Mouse (Mus musculus) ES-CJ7 (cell line): ENCODE data around the gene Rwdd2b.
A peak's percentile ranks its signal among the peaks of the same experiment; 100 is the strongest.

ENCODE experiments used
- DNase-seq: peaks from one replicate; pipeline ENCODE4 v3.0.0; 2011; ENCODE audit warnings: low read depth, low spot score

The Rwdd2b gene

DNA sequence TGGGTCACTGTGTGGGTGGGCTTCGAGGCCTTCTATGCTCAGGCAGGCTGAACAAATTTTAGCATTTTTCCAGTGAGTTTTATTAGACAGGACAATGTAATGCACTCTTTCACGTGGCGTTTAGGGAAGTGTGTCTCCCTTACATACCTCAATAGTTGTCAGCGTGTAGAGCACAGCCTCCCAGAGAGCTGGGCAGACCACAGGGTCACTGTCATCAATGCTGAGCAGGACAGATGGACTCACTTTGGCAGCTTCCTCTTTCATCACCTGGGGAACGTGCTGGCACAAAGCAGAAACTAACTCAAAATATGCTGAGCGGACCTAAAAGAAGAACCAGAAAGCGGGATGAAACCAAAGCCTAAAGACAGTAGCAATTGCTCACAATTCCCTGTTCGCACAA lies 19.7 kb downstream of the Rwdd2b start:
- no peak for DNase-seq

GRCm38 (mm10) chr16:87405001-87405400 lies 35.4 kb downstream of the Rwdd2b start:
- DNase-seq = peak; percentile 92

- DNase-seq = peak; percentile 85
Measured at GRCm38 (mm10) chr16:87393813-87394548, 46.4 kb downstream of the Rwdd2b start.

DNA sequence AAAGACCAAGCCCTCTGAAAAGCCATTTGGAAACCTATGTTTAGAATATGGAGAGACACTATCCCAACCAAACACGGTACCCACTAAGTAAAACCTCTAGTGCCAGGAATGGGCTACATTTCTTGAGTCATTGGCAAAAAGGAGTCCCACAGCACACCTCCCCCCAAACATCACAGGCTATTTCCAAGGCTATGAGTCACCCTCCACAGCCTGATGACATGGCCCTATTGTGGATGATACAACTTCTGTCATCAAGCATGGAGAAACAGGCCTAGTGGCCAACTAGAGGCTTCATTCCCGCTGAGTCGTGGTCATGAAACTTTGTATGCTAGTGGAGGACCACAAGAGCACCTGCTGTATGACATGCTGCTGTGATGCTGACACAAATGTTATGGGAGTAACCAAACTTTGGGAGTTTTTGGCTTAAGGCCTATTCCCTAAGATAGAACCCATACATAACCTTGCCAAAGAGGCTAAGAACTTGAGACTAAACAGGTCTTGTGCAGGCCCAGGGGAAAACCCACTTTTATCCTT lies 52.9 kb downstream of the Rwdd2b start:
- DNase-seq = no peak

- DNase-seq = no peak
Measured at GRCm38 (mm10) chr16:87384366-87384765, 56.0 kb downstream of the Rwdd2b start.
